Mouse (Mus musculus) liver, embryonic 13.5 days (tissue): Measurements from ENCODE around the gene 2310030G06Rik. TPM values are rescaled to one million over a fixed set of nuclear protein-coding genes. Genes with fewer than 3 reads are reported as not detected.

Source experiments
- ATAC-seq: fragments of 200-750 bp; cut with Nextera tagmentation; 2 replicates; pipeline ENCODE4 v1.8.0; 2017; ENCODE audit warnings: low read depth, mild to moderate bottlenecking, moderate number of reproducible peaks, moderate library complexity
- DNase-seq: peaks from one replicate; pipeline ENCODE4 v3.0.0; 2022
- H3K27ac ChIP-seq: fragments of 300-500 bp; sonication (generic); 2 replicates; pipeline ENCODE4 v1.5.1; 2015; ENCODE audit warnings: moderate library complexity, mild to moderate bottlenecking, inconsistent platforms
- H3K27me3 ChIP-seq: fragments of 300-500 bp; sonication (generic); 2 replicates; pipeline ENCODE4 v1.6.1; 2015; ENCODE audit warnings: mild to moderate bottlenecking, inconsistent platforms
- H3K36me3 ChIP-seq: fragments of 300-500 bp; sonication (generic); 2 replicates; pipeline ENCODE4 v1.6.1; 2015; ENCODE audit warnings: mild to moderate bottlenecking, inconsistent platforms
- H3K4me1 ChIP-seq: fragments of 300-500 bp; sonication (generic); replicated peaks from 2 replicates; pipeline ENCODE4 v1.6.1; 2015; ENCODE audit warnings: inconsistent platforms
- H3K4me2 ChIP-seq: fragments of 300-500 bp; sonication (generic); 2 replicates; pipeline ENCODE4 v1.6.1; 2015; ENCODE audit warnings: inconsistent platforms, mild to moderate bottlenecking, moderate library complexity
- H3K4me3 ChIP-seq: fragments of 300-500 bp; sonication (generic); replicated peaks from 2 replicates; pipeline ENCODE4 v1.5.1; 2015; ENCODE audit warnings: mild to moderate bottlenecking, inconsistent platforms
- H3K9ac ChIP-seq: fragments of 300-500 bp; sonication (generic); 2 replicates; pipeline ENCODE4 v1.6.1; 2015; ENCODE audit warnings: mild to moderate bottlenecking, inconsistent platforms
- H3K9me3 ChIP-seq: fragments of 300-500 bp; sonication (generic); replicated peaks from 2 replicates; pipeline ENCODE4 v1.6.1; 2016; ENCODE audit warnings: inconsistent platforms
- WGBS: fragments of 180-500 bp; shearing (Covaris S2); methylation state at CpG from one replicate; pipeline ENCODE4 v1.1.7; 2015; ENCODE audit not compliant: insufficient replicate concordance; 5-methylcytosine and 5-hydroxymethylcytosine counted together
- polyA plus RNA-seq: library from polyadenylated mRNA; unstranded; fragments of >200 nt; fragmentation: Nextera tagmentation; extraction: Ambion mirVana; gene quantifications from 2 replicates; pipeline ENCODE4 v1.2.1, GENCODE M21; 2015

The 2310030G06Rik gene
- polyA plus RNA-seq, 1 experiment from 2014 or later: 2.5 TPM

DNA sequence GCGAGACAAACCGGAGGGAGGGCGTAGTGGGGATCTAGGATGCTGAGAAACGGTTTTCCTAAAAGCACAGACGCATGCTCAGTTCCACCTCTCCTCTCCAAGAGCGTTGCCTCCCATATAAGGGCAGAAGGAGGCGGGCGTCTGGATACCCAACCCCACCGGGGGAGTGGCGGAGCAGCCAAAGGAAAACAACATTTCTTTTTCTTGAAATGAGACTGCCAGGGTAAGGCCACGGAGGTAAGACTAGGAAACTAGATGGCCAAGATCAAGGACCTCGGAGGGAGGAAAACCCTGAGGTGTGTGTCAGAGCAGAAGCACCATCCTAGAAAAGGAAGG lies 48.7 kb downstream of the 2310030G06Rik start:
- peaks cover 25% of the 10 kb centered on the region for H3K4me1 ChIP-seq
- 2% methylated on average over 12 of the region's 12 CpGs for WGBS
- no peak for ATAC-seq
- H3K27me3 ChIP-seq: peaks cover 76% of the 10 kb centered on the region
- peak; percentile 37 for DNase-seq
- H3K9ac ChIP-seq: no peak overlapping the region
- no peaks in the 10 kb centered on the region for H3K36me3 ChIP-seq
- 0 out of 2 replicates have a peak overlapping the region, but pooled peaks have one; percentile 2 for H3K4me3 ChIP-seq
- no peaks in the 10 kb centered on the region for H3K9me3 ChIP-seq
- peak overlapping the region; percentile 40 for H3K4me2 ChIP-seq
- H3K27ac ChIP-seq: no peak overlapping the region

DNA sequence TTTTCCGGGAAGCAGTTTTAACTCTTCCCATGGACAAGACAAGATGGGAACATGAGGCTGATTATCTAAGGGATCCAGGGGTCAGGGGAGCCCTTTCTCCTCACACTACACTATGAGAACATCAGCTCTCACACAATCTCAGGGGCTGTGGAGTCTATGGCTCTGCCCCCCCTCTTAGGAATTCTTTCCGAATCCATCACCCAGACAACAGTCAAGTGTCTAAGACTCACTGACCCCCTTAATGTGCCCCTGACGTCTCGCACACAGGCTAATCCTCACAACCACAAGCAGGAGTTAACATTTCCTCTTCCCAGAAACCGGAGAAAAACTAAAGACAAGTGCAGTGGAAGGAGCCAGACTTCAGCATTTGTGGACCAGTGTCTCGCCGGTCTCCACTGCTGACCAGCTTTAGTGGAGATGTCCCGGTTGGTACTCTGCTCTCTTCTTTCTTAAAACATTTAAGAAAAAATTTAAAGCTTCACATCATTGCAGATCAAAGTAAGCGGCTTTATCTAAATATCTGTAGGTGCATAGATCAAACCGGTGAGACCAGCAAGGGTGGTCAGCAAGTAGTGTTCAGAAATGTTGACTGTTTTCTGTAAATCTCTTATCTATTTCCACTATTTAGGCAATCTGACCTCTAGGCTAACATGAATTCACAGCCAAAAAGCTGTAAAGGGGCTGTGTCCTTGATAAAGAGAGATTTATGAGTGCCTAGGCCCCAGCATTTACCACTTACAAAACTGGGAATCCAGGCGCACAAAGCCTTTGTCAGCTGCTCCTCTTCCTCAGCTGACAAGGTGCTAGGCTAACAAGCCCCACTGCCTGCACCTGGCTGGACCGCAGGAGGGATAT lies 49.3 kb downstream of the 2310030G06Rik start:
- H3K9me3 ChIP-seq: no peaks in the 10 kb centered on the region
- H3K27me3 ChIP-seq: peaks cover 73% of the 10 kb centered on the region
- 0 out of 2 replicates have a peak overlapping the region, but pooled peaks have one; percentile 2 for H3K4me3 ChIP-seq
- peaks cover 25% of the 10 kb centered on the region for H3K4me1 ChIP-seq
- no peak overlapping the region for H3K27ac ChIP-seq
- WGBS: 56% methylated on average over 12 of the region's 12 CpGs
- ATAC-seq (no peak), DNase-seq (no peak)
- H3K9ac ChIP-seq: no peak overlapping the region
- H3K36me3 ChIP-seq: no peaks in the 10 kb centered on the region
- H3K4me2 ChIP-seq: peak overlapping the region; percentile 40

DNA sequence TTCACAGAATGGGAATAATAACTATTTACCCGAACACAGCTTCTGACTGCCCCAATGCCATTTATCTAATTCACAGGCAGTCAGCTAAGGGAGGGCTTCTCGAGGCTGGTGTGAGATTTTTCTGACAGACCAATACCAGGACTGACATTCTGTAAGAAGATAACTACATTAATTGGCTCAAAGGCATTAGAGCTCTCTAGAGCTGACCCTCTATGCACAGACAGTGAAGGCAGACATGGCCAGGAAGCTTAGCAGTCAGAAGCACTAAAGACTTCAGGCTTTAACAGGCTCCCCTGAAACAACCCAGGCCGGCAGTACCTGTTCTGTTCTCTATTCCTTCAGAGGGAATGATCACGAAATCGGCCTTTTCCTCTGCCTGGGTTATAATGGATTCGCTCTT lies 51.2 kb downstream of the 2310030G06Rik start:
- H3K36me3 ChIP-seq: no peaks in the 10 kb centered on the region
- DNase-seq: no peak
- H3K9me3 ChIP-seq: no peaks in the 10 kb centered on the region
- H3K4me1 ChIP-seq: peaks cover 20% of the 10 kb centered on the region
- 62% methylated on average over 6 of the region's 6 CpGs for WGBS
- H3K4me2 ChIP-seq: no peak overlapping the region
- no peak overlapping the region for H3K4me3 ChIP-seq
- ATAC-seq: no peak
- no peak overlapping the region for H3K9ac ChIP-seq
- H3K27ac ChIP-seq: no peak overlapping the region
- peaks cover 54% of the 10 kb centered on the region for H3K27me3 ChIP-seq

DNA sequence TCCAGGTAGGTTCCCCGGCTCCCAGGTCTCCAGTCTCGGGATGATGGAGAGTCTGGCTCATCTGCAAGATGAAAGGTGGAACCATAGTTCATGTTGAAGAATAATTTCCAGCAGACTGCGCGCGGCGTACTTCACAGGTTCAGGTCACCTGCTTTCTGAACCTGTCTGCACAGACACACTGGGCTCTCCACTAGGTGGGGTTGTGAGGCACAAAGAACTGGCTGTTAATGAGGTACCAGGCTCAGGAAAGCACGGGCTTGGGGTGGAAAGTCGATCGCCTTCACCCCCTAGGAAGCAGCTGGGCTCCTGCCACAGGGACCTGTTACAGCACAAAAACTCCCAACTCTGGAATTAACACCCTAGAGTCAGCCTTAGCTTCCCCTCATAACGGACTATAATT lies 52.7 kb downstream of the 2310030G06Rik start:
- Histone ChIP-seq H3K9ac (no peak overlapping the region), H3K4me1 (peaks cover 16% of the 10 kb centered on the region), H3K4me3 (peak overlapping the region; percentile 34; the same call in 1 of the 2 replicates), H3K27ac (peak overlapping the region; percentile 35), H3K27me3 (peaks cover 42% of the 10 kb centered on the region), H3K4me2 (peak overlapping the region; percentile 51), H3K36me3 (no peaks in the 10 kb centered on the region), H3K9me3 (no peaks in the 10 kb centered on the region)
- DNase-seq (no peak), ATAC-seq (peak; percentile 53)
- WGBS: 10% methylated on average over 10 of the region's 10 CpGs

DNA sequence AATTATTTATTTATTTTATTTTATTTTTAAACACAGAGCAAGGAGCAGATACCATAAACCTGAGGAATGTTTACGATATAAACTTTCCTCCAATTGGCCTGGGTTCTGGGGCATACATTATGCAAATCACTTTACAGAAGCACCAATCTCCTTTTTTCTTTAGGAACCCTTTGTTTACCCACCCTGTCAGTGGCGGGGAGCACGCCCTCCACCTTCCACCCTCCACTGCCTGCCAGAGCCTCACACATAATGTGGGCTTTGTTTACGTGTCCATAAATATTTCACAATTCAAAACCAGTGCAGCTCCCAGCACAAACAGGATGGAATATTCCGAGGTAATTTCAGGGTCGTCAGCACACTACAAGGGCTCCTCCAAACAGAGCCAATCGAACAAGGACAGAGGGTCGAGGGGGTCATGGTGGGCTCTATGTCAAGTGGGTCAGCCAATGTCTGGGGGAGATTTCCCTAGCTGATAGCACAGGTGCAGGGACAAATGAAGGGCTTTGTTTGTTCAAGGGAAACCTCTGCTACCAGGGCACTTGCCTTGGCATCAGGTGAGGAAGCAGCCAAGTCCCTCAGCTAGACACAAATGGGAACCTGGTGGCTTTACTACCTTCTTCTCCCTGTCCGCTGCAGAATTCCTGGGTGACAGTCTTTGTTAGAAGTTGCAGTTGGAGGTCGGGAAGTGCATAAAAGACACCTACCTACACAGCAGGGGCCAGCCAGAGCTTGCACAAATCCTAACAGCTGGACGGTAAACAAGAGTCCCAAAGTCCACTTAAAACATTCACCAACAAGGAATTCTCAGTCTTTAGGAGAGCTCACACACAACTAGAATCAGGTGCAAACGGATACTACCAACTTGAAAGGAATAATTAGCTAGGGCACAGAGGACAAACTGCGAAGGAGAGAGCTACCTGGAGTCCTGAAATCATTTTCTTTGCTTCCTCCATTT lies 53.4 kb downstream of the 2310030G06Rik start:
- no peak for DNase-seq
- peak overlapping the region; percentile 34 for H3K4me3 ChIP-seq
- H3K9me3 ChIP-seq: no peaks in the 10 kb centered on the region
- H3K27ac ChIP-seq: peak overlapping the region; percentile 68
- no peaks in the 10 kb centered on the region for H3K36me3 ChIP-seq
- H3K4me1 ChIP-seq: peaks cover 10% of the 10 kb centered on the region
- 18% methylated on average over 13 of the region's 13 CpGs for WGBS
- peak; percentile 49; the same call in 1 of the 2 replicates for ATAC-seq
- peak overlapping the region; percentile 51 for H3K4me2 ChIP-seq
- H3K27me3 ChIP-seq: peaks cover 35% of the 10 kb centered on the region
- no peak overlapping the region for H3K9ac ChIP-seq

Other genes with a start within 250 kb of the 2310030G06Rik start
- 41.6 and 43.4 TPM in 2 replicates for gene Pts, start 217.8 kb downstream of the 2310030G06Rik start, polyA plus RNA-seq
- gene Il18, start 191.7 kb downstream of the 2310030G06Rik start, polyA plus RNA-seq: 5.7 and 5.9 TPM in 2 replicates
- 0.24 and 0.37 TPM in 2 replicates for gene Bco2, start 191.4 kb downstream of the 2310030G06Rik start, polyA plus RNA-seq
- not detected in 2 replicates for gene Tex12, start 185.2 kb downstream of the 2310030G06Rik start, polyA plus RNA-seq
- gene Sdhd, start 142.7 kb downstream of the 2310030G06Rik start, polyA plus RNA-seq: 350 and 370 TPM in 2 replicates
- gene Timm8b, start 142.6 kb downstream of the 2310030G06Rik start, polyA plus RNA-seq: 208 and 218 TPM in 2 replicates
- gene Pih1d2, start 129.2 kb downstream of the 2310030G06Rik start, polyA plus RNA-seq: 1.8 and 2.1 TPM in 2 replicates
- gene Nkapd1, start 129.1 kb downstream of the 2310030G06Rik start, polyA plus RNA-seq: 10.4 and 11.6 TPM in 2 replicates
- 33.7 and 45.2 TPM in 2 replicates for gene Dlat, start 86.8 kb downstream of the 2310030G06Rik start, polyA plus RNA-seq
- 0.70 and 0.93 TPM in 2 replicates for gene Dixdc1, start 7.0 kb downstream of the 2310030G06Rik start, polyA plus RNA-seq
- 8.7 and 11.0 TPM in 2 replicates for gene Cryab, start 4.8 kb upstream of the 2310030G06Rik start, polyA plus RNA-seq
- 1.4 TPM in 2 replicates for gene Hspb2, start 5.8 kb upstream of the 2310030G06Rik start, polyA plus RNA-seq
- gene Fdxacb1, start 21.7 kb upstream of the 2310030G06Rik start, polyA plus RNA-seq: 11.8 and 13.2 TPM in 2 replicates
- gene Alg9, start 28.5 kb upstream of the 2310030G06Rik start, polyA plus RNA-seq: 15.9 and 17.5 TPM in 2 replicates
- gene 1110032A03Rik, start 29.0 kb upstream of the 2310030G06Rik start, polyA plus RNA-seq: 13.4 and 14.6 TPM in 2 replicates
- 97.1 and 117 TPM in 2 replicates for gene Ppp2r1b, start 98.8 kb upstream of the 2310030G06Rik start, polyA plus RNA-seq